Mouse (Mus musculus) stomach, embryonic 14.5 days (tissue): ENCODE results near the gene Wfdc5. TPM values are rescaled to one million over a fixed set of nuclear protein-coding genes. Genes with fewer than 3 reads are reported as not detected.
"Not testable (repeated sequence)": the region's sequence is repeated elsewhere in the genome, so short reads cannot be mapped to it uniquely, and the experiment has no call there.

Experiments
- ATAC-seq: fragments of 200-750 bp; cut with Nextera tagmentation; 2 replicates; pipeline ENCODE4 v1.8.0; 2017; ENCODE audit warnings: low read depth, moderate TSS enrichment; ENCODE audit not compliant: insufficient number of reproducible peaks, insufficient read depth, low FRiP score
- H3K27ac ChIP-seq: fragments of 300-500 bp; sonication (generic); 2 replicates; pipeline ENCODE4 v1.5.1; 2014; ENCODE audit warnings: mild to moderate bottlenecking, low read length, moderate library complexity, mixed read lengths
- H3K27me3 ChIP-seq: fragments of 300-500 bp; sonication (generic); 2 replicates; pipeline ENCODE4 v1.6.1; 2014; ENCODE audit warnings: low read length, control low read depth, mixed read lengths; ENCODE audit not compliant: control insufficient read depth, insufficient read depth
- H3K36me3 ChIP-seq: fragments of 300-500 bp; sonication (generic); 2 replicates; pipeline ENCODE4 v1.6.1; 2014; ENCODE audit warnings: mild to moderate bottlenecking, control low read depth, low read length, moderate library complexity, mixed read lengths; ENCODE audit not compliant: control insufficient read depth, insufficient read depth
- H3K4me1 ChIP-seq: fragments of 300-500 bp; sonication (generic); 2 replicates; pipeline ENCODE4 v1.6.1; 2014; ENCODE audit warnings: low read length, control low read depth, mixed read lengths; ENCODE audit not compliant: control insufficient read depth, insufficient read depth
- H3K4me2 ChIP-seq: fragments of 300-500 bp; sonication (generic); replicated peaks from 2 replicates; pipeline ENCODE4 v1.6.1; 2014; ENCODE audit warnings: low read depth, low read length, control low read depth
- H3K4me3 ChIP-seq: fragments of 300-500 bp; sonication (generic); 2 replicates; pipeline ENCODE4 v1.5.1; 2014; ENCODE audit warnings: low read depth, low read length, control low read depth
- H3K9ac ChIP-seq: fragments of 300-500 bp; sonication (generic); replicated peaks from 2 replicates; pipeline ENCODE4 v1.6.1; 2014; ENCODE audit warnings: low read depth, mild to moderate bottlenecking, control low read depth, low read length, moderate library complexity, mixed read lengths
- H3K9me3 ChIP-seq: fragments of 300-500 bp; sonication (generic); 2 replicates; pipeline ENCODE4 v1.6.1; 2016; ENCODE audit warnings: low read depth, low read length, control low read depth; ENCODE audit not compliant: control insufficient read depth
- WGBS: fragments of 180-500 bp; shearing (Covaris S2); extraction: QIAGEN DNeasy Blood & Tissue Kit; methylation state at CpG from one replicate; pipeline ENCODE4 v1.1.7; 2014; 5-methylcytosine and 5-hydroxymethylcytosine counted together
- polyA plus RNA-seq: library from polyadenylated mRNA; unstranded; fragments of >200 nt; fragmentation: Nextera tagmentation; extraction: Ambion mirVana; gene quantifications from 2 replicates; pipeline ENCODE4 v1.2.1, GENCODE M21; 2014

Wfdc5 gene
- not detected in 2 replicates for polyA plus RNA-seq

DNA sequence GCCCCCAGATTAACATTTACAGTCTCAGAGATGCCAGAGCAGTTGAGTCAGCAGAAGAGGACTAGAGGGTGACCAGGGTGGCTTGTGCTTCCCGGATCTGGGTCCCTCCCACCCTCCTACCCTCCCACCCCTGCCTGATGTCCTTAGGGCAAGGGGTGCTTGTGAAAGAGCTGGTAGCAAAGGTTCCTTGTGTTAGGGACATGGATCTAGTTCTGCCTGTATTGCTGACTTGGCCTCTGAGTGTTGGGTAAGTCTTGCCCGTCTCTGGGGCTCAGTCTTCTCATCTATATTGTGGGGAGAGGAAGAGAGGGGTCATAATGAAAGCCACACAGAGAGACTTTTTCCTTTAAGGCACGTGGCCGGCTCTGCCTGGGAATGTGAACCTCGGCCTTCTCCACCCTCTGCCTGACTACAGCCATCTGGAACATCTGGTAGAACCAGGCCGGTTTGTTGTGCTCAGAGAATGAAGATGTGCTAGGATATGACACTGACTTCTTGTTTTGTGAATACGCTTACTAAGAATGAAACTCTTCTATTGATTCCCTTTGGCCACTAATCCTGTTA is at the start of gene Wfdc5:
Gene Wfdc5, minus strand, starts transcription at position 51 of the 564 bp plus-strand sequence.
- no peaks in the 10 kb centered on the region for H3K36me3 ChIP-seq

DNA sequence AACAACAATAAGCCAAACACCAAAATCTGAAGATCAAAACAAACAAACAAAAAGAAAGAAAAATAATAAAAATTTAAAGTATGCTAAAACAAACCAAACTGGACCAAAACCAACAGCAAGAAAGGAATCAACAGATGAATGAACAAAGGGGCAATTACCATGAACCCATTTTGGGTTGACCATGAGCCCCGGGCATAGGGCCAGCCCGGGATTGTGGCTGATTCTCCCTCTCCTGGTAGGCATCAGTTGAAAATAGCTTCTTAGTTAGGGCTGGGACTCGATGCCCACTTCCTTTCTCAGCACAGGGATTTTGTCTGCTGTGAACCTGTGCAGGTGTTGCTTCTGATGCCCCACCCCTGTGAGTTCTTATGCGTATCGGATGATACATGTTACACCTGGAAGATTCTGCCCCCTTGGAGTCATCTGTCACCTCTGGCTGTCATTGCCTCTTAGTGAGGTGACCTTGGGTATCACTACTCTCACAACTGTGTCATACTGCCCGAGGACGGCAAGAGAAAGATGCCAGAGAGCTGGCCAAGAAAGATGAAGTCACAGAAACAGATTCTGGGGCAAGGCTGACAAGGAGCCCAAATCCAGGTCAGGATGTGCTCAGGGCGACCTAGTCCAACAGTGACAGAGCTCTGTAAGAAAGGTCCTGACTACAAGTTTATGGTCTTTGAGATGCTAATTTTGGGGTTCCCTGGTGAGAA is 46.0 kb upstream of the Wfdc5 start:
- Histone ChIP-seq H3K36me3 (no peaks in the 10 kb centered on the region), H3K9me3 (no peaks in the 10 kb centered on the region), H3K27me3 (no peaks in the 10 kb centered on the region), H3K4me1 (no peaks in the 10 kb centered on the region), H3K27ac (no peak overlapping the region), H3K9ac (no peak overlapping the region), H3K4me3 (no peak overlapping the region), H3K4me2 (no peak overlapping the region)
- 81% methylated on average over 8 of the region's 8 CpGs for WGBS
- no peak for ATAC-seq

More for the DNA sequence above, at the start of gene Wfdc5:
- H3K27me3 ChIP-seq, result no peaks in the 10 kb centered on the region
- H3K27ac ChIP-seq, result no peak within 1 kb of the TSS
- no peak within 1 kb of the TSS for H3K4me3 ChIP-seq
- H3K4me1 ChIP-seq, result no peaks in the 10 kb centered on the region
- H3K9me3 ChIP-seq, result no peaks in the 10 kb centered on the region
- no peak within 1 kb of the TSS for H3K9ac ChIP-seq
- H3K4me2 ChIP-seq, result no peak within 1 kb of the TSS
- ATAC-seq, result no peak
- WGBS, result 85% methylated on average over 7 of the region's 7 CpGs

DNA sequence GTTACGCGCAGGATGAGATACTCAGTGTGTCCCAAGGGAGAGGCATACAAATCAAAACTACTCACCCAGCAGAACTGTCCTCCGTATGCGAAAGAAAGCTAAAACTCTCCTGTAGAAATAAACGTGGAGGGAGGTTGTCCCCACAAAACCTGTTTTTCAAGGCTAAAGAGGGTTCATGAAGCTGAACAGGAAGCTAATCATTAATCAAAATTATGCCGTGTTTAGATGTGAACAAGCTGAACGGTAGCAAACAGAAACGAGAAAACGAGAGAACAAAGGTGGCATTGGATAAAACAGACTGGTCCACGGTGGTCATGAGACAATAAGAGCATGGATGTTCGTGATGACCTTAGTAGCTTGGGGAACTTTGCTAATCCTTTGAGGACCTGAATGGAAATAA is 39.0 kb upstream of the Wfdc5 start, which contains the start of gene Wfdc15b:
Gene Wfdc15b, minus strand, starts transcription at position 139 of the 400 bp plus-strand sequence.
- Histone ChIP-seq H3K27ac (no peak within 1 kb of the TSS), H3K4me2 (peak within 1 kb of the TSS; percentile 14; the same call in 1 of the 2 replicates), H3K4me3 (no peak within 1 kb of the TSS)

DNA sequence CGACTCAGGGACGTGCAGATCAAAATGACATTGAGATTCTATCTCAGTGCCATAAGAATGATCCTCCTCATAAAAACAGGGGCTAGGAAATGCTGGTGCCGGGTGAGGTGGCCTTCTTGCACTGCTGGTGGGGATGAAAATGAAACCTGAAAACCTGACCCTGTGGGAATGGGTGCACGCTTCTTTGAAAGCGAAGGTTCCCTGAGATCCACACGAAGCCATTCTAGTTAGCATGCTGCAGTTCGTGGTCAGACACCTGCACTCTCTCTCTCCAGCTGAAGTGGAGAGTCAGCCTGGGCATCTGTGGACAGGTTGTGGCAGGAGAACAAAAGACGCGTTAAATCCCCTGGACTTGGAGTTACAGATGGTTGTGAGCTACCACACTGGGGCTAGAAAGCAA is 36.8 kb upstream of the Wfdc5 start:
- H3K4me2 ChIP-seq, result no peak overlapping the region
- H3K36me3 ChIP-seq, result no peaks in the 10 kb centered on the region
- no peak overlapping the region for H3K27ac ChIP-seq
- WGBS, result 87% methylated on average over 9 of the region's 9 CpGs
- H3K4me3 ChIP-seq, result no peak overlapping the region
- no peaks in the 10 kb centered on the region for H3K4me1 ChIP-seq
- no peaks in the 10 kb centered on the region for H3K27me3 ChIP-seq
- H3K9me3 ChIP-seq, result no peaks in the 10 kb centered on the region
- H3K9ac ChIP-seq, result no peak overlapping the region
- no peak for ATAC-seq

More for the DNA sequence above, 39.0 kb upstream of the Wfdc5 start, which contains the start of gene Wfdc15b:
- no peak for ATAC-seq
- H3K27me3 ChIP-seq, result no peaks in the 10 kb centered on the region
- WGBS, result 49% methylated on average over 11 of the region's 11 CpGs
- H3K9ac ChIP-seq, result no peak within 1 kb of the TSS
- no peaks in the 10 kb centered on the region for H3K9me3 ChIP-seq
- no peaks in the 10 kb centered on the region for H3K36me3 ChIP-seq
- no peaks in the 10 kb centered on the region for H3K4me1 ChIP-seq

DNA sequence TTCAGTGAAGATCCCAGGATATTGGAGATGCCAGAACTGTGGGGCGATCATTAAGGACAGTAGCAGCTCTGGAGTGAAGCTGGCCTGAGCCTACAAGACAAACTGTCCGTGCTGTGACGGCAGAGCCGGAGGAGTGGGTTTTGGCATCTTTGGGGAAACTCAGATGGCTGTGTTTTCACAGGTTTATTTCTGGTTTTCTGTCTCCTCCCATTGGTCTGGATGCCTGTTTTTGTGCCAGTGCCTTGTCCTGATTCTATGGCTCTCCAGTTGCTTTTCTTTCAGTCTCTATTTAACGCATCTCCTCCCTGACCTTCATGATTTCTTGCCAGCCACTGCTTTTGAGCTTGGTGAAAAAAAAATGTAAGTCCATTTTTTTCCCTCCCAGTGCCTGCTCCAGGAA is 30.2 kb upstream of the Wfdc5 start:
- ATAC-seq, result no peak
- Histone ChIP-seq H3K4me1 (no peaks in the 10 kb centered on the region), H3K27ac (no peak overlapping the region), H3K36me3 (no peaks in the 10 kb centered on the region), H3K4me3 (no peak overlapping the region), H3K4me2 (no peak overlapping the region), H3K9ac (no peak overlapping the region), H3K27me3 (no peaks in the 10 kb centered on the region), H3K9me3 (no peaks in the 10 kb centered on the region)
- WGBS, result 83% methylated on average over 5 of the region's 5 CpGs

DNA sequence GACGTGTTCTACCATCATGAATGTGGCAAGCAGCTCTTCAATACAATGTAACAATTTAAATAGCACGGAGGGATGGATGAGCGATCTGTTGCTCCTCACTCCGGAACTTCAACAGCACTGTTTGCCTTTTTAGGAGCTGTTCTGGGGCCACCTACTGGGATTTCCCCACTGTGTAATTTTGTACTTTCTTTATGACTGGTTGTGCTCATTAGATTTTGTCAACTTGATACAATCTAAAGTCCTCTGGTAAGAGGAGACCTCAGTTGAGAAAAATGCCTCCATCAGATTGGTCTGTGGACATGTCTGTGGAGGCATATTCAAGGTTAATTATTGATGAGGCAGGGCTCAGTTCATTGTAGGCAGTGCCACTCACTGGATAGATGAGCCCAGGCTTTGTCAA is 28.4 kb upstream of the Wfdc5 start:
- Histone ChIP-seq H3K27me3 (no peaks in the 10 kb centered on the region), H3K4me3 (no peak overlapping the region), H3K9ac (no peak overlapping the region), H3K36me3 (no peaks in the 10 kb centered on the region), H3K27ac (no peak overlapping the region), H3K9me3 (no peaks in the 10 kb centered on the region), H3K4me1 (no peaks in the 10 kb centered on the region), H3K4me2 (no peak overlapping the region)
- ATAC-seq, result no peak
- 86% methylated on average over 4 of the region's 4 CpGs for WGBS

DNA sequence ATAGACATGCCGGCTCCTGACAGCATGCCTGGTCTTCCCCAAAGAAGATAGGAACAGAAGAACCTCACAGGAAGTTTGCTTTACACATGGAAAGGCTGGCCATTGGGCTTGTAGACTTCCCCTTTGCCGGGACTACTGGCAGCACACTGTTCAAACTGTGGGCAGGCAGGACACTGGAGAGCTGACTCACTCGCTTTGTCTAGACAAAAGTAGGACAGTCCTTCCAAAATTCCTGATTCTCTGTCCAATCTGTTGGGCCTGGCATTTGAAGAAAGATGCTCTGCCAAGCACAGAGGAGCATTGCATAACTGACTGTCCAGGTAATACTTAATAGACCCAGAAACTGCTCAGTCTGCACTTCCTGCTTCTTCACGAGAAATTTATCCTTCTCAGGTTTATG is 24.1 kb upstream of the Wfdc5 start:
- Histone ChIP-seq H3K9me3 (no peaks in the 10 kb centered on the region), H3K9ac (no peak overlapping the region), H3K4me1 (no peaks in the 10 kb centered on the region), H3K4me2 (no peak overlapping the region), H3K4me3 (no peak overlapping the region), H3K27me3 (no peaks in the 10 kb centered on the region), H3K27ac (no peak overlapping the region), H3K36me3 (no peaks in the 10 kb centered on the region)
- 70% methylated on average over 4 of the region's 4 CpGs for WGBS
- no peak for ATAC-seq

DNA sequence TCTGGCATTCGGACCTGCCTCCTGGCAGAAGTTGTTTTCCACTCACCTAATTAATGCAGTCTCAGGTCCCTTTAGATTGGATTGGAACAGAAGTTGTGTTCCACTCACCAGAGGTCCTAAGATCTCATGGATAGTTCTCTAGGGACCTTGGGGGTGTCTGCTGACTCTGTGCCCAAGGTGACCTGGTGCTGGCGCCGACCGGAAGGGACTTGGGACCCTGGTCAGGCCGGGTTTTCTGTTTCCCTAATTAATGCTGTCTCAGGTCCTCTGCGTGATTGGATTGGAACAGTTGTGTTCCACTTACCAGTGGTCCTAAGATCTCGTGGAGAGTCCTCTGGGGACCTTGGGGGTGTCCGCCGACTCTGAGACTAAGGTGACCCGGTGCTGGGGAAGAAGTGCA is 23.5 kb upstream of the Wfdc5 start:
- not testable (repeated sequence) for H3K9me3 ChIP-seq, H3K27ac ChIP-seq, H3K4me2 ChIP-seq, H3K36me3 ChIP-seq, H3K27me3 ChIP-seq, ATAC-seq, H3K4me1 ChIP-seq, H3K4me3 ChIP-seq, H3K9ac ChIP-seq
- 87% methylated on average over 10 of the region's 10 CpGs for WGBS
